ENCODE assay signal across 8 mouse cellular contexts in genomic region chr3:54692202-54693055, GRCm38 (mm10). TPM values are rescaled to one million over a fixed set of nuclear protein-coding genes. Genes with fewer than 3 reads are reported as not detected.
A peak's percentile ranks its signal among the peaks of the same experiment; 100 is the strongest.
DNase-seq lines count a peak whose midpoint lies in the region; ATAC-seq and TF ChIP-seq lines count a peak whose summit lies in the region.

Supt20 (plus strand) TSS chr3:54692807.

- peak; percentile 99 for ATAC-seq in embryonic facial prominence, embryonic 15.5 days (ENCODE audit: insufficient number of reproducible peaks, low FRiP score, low TSS enrichment, low read depth)
- peak; percentile 98 for ATAC-seq in limb, embryonic 14.5 days (ENCODE audit: low FRiP score, low read depth)
- ATAC-seq in midbrain, postnatal 0 days (ENCODE audit: low FRiP score) = peak; percentile 100

- DNase-seq in 416B (ENCODE audit: low read depth) = peak; percentile 97
- DNase-seq in heart, adult 8-10 months (ENCODE audit: low spot score) = peak; percentile 89
- DNase-seq in kidney, adult 9 months = peak; percentile 94
- peak; percentile 98 for DNase-seq in limb, embryonic 14.5 days (ENCODE audit: low spot score)
- peak; percentile 97 for DNase-seq in midbrain, postnatal 0 days (ENCODE audit: low spot score)
- peak; percentile 83 to 85 for DNase-seq in spleen, postnatal 14 days (ENCODE audit: low spot score in 2 of 2)

- H3K27ac ChIP-seq in bone marrow, adult 2 months (ENCODE audit: control insufficient read depth, insufficient read depth, low read depth, low read length, poor library complexity) = peak within 1 kb of the TSS; percentile 84
- peak within 1 kb of the TSS; percentile 93 for H3K27ac ChIP-seq in embryonic facial prominence, embryonic 15.5 days (replicated peaks)
- peak within 1 kb of the TSS; percentile 90 for H3K27ac ChIP-seq in limb, embryonic 14.5 days (replicated peaks; ENCODE audit: low read depth, low read length)
- peak within 1 kb of the TSS; percentile 72 for H3K27ac ChIP-seq in midbrain, postnatal 0 days (ENCODE audit: low read depth, low read length)

- TF ChIP-seq CTCF in bone marrow, adult 2 months (IDR thresholded peaks at IDR 0.05; ENCODE audit: control insufficient read depth, insufficient read depth, low read length) = no peak
- TF ChIP-seq CTCF in midbrain, postnatal 0 days (IDR thresholded peaks at IDR 0.05) = no peak

- H3K4me1 ChIP-seq in bone marrow, adult 2 months (ENCODE audit: control insufficient read depth, insufficient read depth, low read length) = no peaks in the 10 kb centered on the region
- peaks cover 6% of the 10 kb centered on the region; the same call in 1 of the 2 replicates for H3K4me1 ChIP-seq in embryonic facial prominence, embryonic 15.5 days
- peaks cover 9% of the 10 kb centered on the region; the same call in 1 of the 2 replicates for H3K4me1 ChIP-seq in limb, embryonic 14.5 days (ENCODE audit: control insufficient read depth, insufficient read depth, low read length)
- H3K4me1 ChIP-seq in midbrain, postnatal 0 days (ENCODE audit: insufficient read depth, low read length) = no peaks in the 10 kb centered on the region

- H3K9ac ChIP-seq in embryonic facial prominence, embryonic 15.5 days = peak within 1 kb of the TSS; percentile 58
- H3K9ac ChIP-seq in limb, embryonic 14.5 days (ENCODE audit: low read depth, low read length, severe bottlenecking) = peak within 1 kb of the TSS; percentile 69
- H3K9ac ChIP-seq in midbrain, postnatal 0 days (replicated peaks; ENCODE audit: low read length, poor library complexity, severe bottlenecking) = peak within 1 kb of the TSS; percentile 68

- peaks cover 17% of the 10 kb centered on the region; the same call in 1 of the 2 replicates for H3K36me3 ChIP-seq in embryonic facial prominence, embryonic 15.5 days
- H3K36me3 ChIP-seq in limb, embryonic 14.5 days (ENCODE audit: control insufficient read depth, insufficient read depth, low read length) = peaks cover 30% of the 10 kb centered on the region
- peaks cover 12% of the 10 kb centered on the region for H3K36me3 ChIP-seq in midbrain, postnatal 0 days (ENCODE audit: insufficient read depth, low read length)

- peak within 1 kb of the TSS; percentile 75 for H3K4me2 ChIP-seq in embryonic facial prominence, embryonic 15.5 days (replicated peaks)
- peak within 1 kb of the TSS; percentile 76 for H3K4me2 ChIP-seq in limb, embryonic 14.5 days (replicated peaks; ENCODE audit: low read depth, low read length, severe bottlenecking)
- H3K4me2 ChIP-seq in midbrain, postnatal 0 days (ENCODE audit: low read depth, low read length, poor library complexity, severe bottlenecking) = peak within 1 kb of the TSS; percentile 69

- no peaks in the 10 kb centered on the region for H3K27me3 ChIP-seq in embryonic facial prominence, embryonic 15.5 days
- H3K27me3 ChIP-seq in limb, embryonic 14.5 days (ENCODE audit: control insufficient read depth, insufficient read depth, low read length) = no peaks in the 10 kb centered on the region
- H3K27me3 ChIP-seq in midbrain, postnatal 0 days (ENCODE audit: insufficient read depth, low read length) = no peaks in the 10 kb centered on the region

- under 1% methylated on average over 65 of the region's 65 CpGs for WGBS in bone marrow, adult 2 months
- under 1% methylated on average over 65 of the region's 65 CpGs for WGBS in embryonic facial prominence, embryonic 15.5 days
- WGBS in limb, embryonic 14.5 days = 2% methylated on average over 59 of the region's 65 CpGs
- WGBS in midbrain, postnatal 0 days = 2% methylated on average over 64 of the region's 65 CpGs

- TF ChIP-seq POLR2A in bone marrow, adult 2 months (IDR thresholded peaks at IDR 0.05; ENCODE audit: borderline replicate concordance, control insufficient read depth, low read depth, low read length) = peak; percentile 27; the same call in 1 of the 2 replicates
- peak; percentile 57; the same call in 1 of the 2 replicates for TF ChIP-seq POLR2A in limb, embryonic 14.5 days (IDR thresholded peaks at IDR 0.05; ENCODE audit: borderline replicate concordance, extremely low read depth, insufficient read depth, insufficient read length)

- peak within 1 kb of the TSS; percentile 98 for H3K4me3 ChIP-seq in bone marrow, adult 2 months (replicated peaks; ENCODE audit: control insufficient read depth, low read depth, low read length)
- H3K4me3 ChIP-seq in embryonic facial prominence, embryonic 15.5 days (replicated peaks) = peak within 1 kb of the TSS; percentile 79
- peak within 1 kb of the TSS; percentile 72 for H3K4me3 ChIP-seq in limb, embryonic 14.5 days (replicated peaks; ENCODE audit: low read length)
- H3K4me3 ChIP-seq in midbrain, postnatal 0 days (ENCODE audit: low read depth, low read length) = peak within 1 kb of the TSS; percentile 76

- H3K9me3 ChIP-seq in embryonic facial prominence, embryonic 15.5 days (replicated peaks) = no peaks in the 10 kb centered on the region
- no peaks in the 10 kb centered on the region for H3K9me3 ChIP-seq in limb, embryonic 14.5 days (ENCODE audit: control insufficient read depth, low read length)
- H3K9me3 ChIP-seq in midbrain, postnatal 0 days (ENCODE audit: low read length) = no peaks in the 10 kb centered on the region

RNA-seq across cellular contexts. Expression of gene Supt20, which starts in this region (rescaled TPM):
- polyA plus RNA-seq in bone marrow, adult 2 months (2011; ENCODE audit: insufficient read depth, insufficient read length, low replicate concordance, missing spikeins) = 29.8 and 60.4 TPM in 2 replicates
- 94.0 and 107 TPM in 2 replicates for polyA plus RNA-seq in embryonic facial prominence, embryonic 15.5 days (2015; fragmentation: Nextera tagmentation; extraction: Ambion mirVana)
- 10 to 100 TPM; 16.7 to 22.3 (median 18.6) TPM for total RNA-seq in heart, adult 8-10 months (2022)
- 146 and 155 TPM in 2 replicates for polyA plus RNA-seq in limb, embryonic 14.5 days (2012; rRNA removed)
- polyA plus RNA-seq in limb, embryonic 14.5 days (2014; fragmentation: Nextera tagmentation; extraction: Ambion mirVana) = 110 and 116 TPM in 2 replicates
- total RNA-seq in midbrain, postnatal 0 days (2014; rRNA removed) = 34.7 and 44.6 TPM in 2 replicates
- polyA plus RNA-seq in midbrain, postnatal 0 days (2015; fragmentation: Nextera tagmentation; extraction: Ambion mirVana) = 57.2 and 60.8 TPM in 2 replicates

Comparison
In these comparisons a context has a peak if more than half of its experiments do, and no peak if none do; other contexts are left out.
1. Peak in every context shown above with its lines: DNase-seq, ATAC-seq, H3K4me3 ChIP-seq and H3K27ac ChIP-seq.